Mouse (Mus musculus) adrenal gland, postnatal 14 days (tissue): ENCODE measurements around the gene Sox5. TPM values are rescaled to one million over a fixed set of nuclear protein-coding genes. Genes with fewer than 3 reads are reported as not detected.

Experiments used
- DNase-seq: peaks from one replicate; pipeline ENCODE4 v3.0.0; 2021; ENCODE audit warnings: mixed read lengths
- total RNA-seq: library from RNA; stranded (reverse); gene quantifications from 2 replicates; pipeline ENCODE4 v1.2.3, GENCODE M21; 2021

Sox5 gene
- total RNA-seq, 1 experiment from 2014 or later, result 18.5 TPM

DNA sequence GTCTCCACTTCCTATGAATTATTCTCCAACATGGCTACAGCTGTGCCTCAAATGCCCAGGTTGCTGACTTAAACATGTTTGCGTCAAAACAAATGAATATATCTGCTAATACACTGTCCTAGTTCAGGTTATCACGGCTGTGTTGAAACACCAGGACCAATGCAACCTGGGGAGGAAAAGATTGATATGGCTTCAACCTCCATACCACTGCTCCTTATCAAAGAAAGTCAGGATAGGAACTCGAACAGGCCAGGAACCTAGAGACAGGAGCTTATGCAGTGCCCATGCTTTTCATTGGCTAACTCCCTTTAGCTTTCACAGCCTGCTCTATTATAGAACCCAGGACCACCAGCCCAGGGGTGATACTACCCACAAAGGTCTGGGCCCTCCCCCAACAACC lies 606.2 kb downstream of the Sox5 start:
- DNase-seq, result no peak

DNA sequence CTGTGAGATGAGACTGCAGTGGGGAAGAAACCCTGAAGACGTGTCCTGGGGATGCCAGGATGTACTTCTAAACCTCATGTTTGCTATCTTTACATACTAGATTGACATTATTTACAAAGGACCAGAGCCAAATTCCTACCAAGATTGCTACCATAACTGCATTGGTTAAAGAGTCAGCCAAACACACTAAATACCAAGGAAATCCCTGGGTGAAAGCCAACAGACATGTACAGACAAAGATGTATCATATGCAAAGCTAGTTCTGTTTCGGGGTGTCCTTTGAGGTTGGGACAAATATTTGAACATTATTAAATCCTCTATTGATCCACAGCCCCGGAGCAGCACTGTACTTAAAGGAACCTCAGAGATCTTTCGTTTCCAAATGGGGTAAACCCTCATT lies 611.2 kb downstream of the Sox5 start:
- no peak for DNase-seq

DNA sequence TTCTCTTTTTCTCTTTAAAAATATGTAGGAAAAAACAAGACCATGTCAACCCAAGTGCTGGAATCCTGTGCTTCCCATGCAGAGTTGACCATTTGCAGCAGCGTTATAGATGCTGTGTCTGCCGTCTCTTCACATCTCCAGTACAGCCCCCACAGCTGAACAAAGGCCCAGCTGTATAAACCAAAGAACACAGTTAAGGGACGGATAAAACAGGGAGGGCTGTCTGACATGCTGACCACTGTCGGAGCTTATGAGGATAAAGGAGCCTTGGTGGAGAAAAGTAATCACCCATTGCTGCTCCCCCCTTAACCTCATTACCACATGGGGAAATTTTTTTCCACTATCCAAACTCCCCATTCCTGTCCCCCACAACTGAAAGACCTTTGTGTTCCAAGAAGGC lies 612.0 kb downstream of the Sox5 start:
- DNase-seq, result no peak

GRCm38 (mm10) chr6:144168696-144169476 lies 612.9 kb downstream of the Sox5 start:
- DNase-seq, result no peak

DNA sequence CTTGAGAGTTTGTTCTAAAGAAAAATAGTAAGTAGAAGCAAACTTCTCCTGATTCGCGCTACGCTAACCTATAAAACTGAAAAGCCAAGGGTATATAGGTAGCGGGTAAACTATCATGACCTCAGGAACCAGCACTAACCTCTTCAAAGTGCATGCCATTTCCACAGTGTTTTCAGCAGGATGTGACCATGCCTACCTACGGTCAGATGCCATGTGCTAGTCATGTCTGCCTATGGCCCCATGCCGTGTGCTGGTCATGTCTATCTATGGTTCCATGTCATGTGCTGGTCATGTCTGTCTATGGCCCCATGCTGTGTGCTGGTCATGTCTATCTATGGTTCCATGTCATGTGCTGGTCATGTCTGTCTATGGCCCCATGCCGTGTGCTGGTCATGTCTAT lies 614.7 kb downstream of the Sox5 start:
- DNase-seq, result no peak

DNA sequence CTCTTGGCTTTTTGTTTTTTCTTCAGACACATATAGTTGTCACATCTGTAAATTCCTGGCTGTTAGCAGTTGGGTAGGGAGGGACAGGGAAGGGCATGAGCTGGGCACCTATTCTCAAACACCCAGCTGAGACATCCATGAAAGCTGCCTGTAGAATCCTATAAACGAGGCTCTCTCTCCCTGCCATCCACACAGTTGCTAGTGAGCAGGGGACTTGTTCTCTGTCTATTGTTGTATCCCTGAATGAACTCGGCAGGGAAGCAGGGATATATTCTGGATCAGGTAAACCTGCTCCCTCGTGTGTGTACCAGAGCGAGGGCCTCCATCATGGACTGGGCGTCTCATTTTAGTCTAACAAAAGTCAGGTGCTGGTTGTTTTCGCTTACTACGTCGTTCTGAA lies 615.1 kb downstream of the Sox5 start:
- DNase-seq, result no peak

DNA sequence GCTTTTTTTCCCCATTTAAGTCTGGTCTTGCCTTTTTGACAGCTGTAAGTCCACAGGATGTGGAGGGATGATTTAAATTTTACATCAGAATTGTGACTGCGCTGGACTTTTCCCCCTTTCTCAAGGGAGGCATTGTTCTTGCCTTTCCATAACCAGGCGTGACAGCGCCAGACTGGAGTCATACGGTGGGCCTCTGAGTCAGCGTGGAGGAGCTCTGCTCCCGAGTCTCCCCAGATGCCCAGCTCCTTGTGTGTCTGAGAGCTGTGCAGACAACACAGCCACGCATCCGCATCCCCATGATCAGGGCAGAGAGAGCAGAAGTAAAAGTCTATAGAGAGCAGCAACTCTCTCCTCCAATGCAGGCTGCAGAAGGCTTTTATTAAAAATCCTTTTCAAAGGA lies 615.7 kb downstream of the Sox5 start:
- peak; percentile 18 for DNase-seq

- DNase-seq, result no peak
These were observed 618.3 kb downstream of the Sox5 start for GRCm38 (mm10) chr6:144163501-144163900.

GRCm38 (mm10) chr6:144158637-144159036 lies 623.1 kb downstream of the Sox5 start:
- no peak for DNase-seq

DNA sequence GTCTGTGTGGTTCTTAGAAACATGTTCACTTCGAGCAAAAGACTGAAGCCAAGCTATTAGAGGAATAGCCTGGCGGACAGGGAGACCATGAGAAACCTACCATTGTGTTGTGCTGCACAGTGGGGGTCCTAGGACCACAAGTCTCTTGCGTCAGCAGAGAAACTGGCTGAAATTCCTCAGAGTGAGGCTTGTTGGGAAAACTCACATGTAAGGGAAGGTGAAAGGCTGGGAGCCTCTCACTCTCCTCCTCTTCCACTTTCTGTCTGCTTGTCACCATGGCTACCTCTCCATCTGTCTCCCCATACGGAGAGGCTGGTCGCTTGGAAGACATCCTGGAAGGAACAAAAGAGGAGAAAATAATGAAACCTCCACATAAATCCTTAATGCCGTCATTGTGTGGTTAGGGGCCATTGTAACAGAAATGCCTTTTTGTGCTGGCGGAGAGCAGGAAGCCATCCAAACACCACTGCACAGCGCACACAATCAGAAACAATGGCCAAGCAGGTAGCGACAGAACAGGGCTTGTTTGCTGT lies 626.8 kb downstream of the Sox5 start:
- DNase-seq, result no peak

DNA sequence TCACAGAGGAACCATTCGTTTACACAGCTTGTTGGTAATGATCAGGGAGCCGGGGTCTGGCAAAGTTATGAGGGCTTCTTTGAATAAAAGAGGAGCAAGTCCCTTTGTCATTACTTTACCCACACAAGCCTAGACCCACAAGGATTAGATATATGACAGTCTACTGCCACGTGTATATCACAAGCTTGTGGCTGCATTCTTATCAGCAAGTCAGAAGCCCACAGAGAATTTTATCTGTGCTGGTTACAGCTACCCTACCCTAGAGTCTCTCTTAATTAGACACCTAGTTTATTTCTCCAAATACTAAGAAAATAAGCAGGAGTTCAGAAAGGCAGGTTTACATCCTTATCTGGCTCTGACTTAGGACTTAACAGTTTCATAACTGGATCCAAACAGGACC lies 629.8 kb downstream of the Sox5 start:
- no peak for DNase-seq

DNA sequence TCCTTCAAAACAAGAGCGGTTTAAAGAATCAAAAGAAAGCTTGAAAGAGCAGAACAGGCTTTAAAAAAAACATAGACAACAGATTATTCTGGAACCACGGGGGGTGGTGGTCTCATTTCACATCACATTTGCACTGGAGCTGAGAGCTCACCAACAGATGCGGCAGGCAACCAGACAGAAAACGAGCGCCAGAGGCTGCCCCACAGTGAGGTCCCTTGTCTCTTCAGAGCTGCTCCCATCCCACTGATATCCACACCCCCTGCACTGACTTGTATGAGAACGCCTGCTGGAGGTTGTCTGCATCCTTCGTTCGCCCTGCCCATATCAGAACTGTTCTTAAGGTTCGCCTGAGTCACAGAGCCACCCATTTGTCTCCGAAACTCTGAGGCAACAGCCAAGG lies 630.7 kb downstream of the Sox5 start:
- DNase-seq, result no peak

DNA sequence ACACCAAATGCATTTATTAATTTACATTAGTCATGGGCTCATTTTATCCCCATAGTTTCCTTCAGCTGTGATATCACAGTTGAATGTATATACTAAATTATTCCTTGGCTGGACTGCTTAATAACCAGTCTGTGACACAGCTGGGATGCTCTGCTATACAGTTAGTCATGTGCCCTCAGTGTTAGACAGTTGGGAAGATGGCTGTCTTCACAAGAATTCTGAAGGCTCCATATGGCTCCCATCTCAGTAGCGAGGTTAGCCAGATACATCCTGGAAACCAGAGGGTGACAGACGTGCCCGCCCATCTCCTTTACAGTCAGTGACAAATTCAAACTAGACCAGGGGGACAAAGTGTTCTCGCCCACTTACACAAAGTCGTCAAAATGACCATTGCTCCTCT lies 644.4 kb downstream of the Sox5 start:
- no peak for DNase-seq

DNA sequence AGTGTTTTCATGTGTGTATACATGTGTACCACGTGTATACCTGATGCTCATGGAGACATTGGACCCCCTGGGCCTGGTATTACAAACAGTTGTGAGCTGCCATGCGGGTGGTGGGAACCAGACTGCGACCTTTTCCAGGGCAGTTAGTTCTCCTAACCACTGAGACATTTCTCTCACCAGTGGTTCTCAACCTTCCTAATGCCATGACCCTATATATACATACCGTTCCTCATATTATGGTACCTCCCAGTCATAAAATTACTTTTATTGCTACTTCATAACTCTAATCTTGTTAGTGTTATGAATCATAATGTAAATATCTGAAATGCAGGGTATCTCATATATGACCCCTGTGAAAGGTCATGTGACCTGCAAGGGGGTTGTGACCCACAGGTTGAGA lies 644.9 kb downstream of the Sox5 start:
- DNase-seq, result no peak

- DNase-seq, result no peak
These were observed 651.9 kb downstream of the Sox5 start for GRCm38 (mm10) chr6:144129927-144130326.

DNA sequence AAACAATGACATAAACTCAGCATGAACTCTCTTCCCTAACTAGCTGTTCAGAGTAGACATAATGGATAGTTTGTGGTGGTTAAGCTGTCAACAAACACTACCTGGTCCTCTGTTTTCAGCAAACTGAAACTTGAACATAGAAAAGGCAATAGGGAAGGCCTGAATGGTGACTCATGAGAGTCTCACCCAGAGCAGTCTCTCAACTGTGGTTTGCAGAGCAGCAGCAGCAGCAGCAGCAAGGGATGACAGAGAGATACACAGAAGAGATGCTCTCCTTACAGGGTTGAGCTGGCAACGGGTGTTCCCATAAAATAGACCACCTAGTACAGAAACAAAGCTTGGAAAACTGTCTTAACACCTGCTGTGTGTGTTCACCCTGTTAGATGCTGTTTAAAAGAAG lies 661.8 kb downstream of the Sox5 start:
- no peak for DNase-seq

- no peak for DNase-seq
These were observed 665.1 kb downstream of the Sox5 start for GRCm38 (mm10) chr6:144116646-144117045.

DNA sequence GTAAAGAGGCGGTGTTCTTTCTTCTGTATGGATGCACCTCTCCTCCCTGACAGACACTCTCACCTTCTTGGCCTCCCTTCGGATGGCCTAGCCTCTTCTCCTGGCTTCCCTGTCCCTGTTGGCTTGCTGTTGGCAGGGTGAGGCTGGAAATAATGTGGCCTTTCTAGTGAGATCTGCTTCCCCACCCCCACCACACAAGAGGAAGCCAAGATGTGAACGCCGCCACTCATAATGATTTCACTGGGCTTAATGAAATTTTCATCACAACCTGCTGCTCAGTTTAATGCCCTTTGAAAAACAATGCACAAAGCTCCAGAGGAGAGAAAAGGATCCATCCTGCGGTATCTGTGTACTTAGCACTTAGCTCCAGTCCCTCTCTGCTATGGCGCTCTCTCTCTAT lies 670.2 kb downstream of the Sox5 start:
- DNase-seq, result no peak

DNA sequence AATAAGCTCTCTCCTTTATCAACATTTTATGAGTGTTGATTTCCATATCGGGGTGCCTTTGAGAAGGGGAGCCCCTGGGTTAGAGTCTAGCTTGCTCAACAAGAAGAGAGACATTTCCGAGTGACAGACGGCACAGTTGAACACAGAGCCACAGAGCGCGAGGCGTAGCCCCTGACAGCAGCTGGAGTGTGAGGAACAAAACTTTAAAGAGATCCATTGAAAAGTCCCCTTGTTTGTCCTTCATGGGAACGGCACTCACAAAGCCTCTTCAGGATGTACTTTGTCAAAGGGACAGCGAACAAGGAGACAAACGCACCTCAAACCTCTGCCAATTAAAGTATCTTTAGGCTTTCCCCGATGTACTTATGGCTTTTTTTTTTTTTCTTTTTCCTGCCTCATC lies 674.9 kb downstream of the Sox5 start:
- DNase-seq, result no peak

DNA sequence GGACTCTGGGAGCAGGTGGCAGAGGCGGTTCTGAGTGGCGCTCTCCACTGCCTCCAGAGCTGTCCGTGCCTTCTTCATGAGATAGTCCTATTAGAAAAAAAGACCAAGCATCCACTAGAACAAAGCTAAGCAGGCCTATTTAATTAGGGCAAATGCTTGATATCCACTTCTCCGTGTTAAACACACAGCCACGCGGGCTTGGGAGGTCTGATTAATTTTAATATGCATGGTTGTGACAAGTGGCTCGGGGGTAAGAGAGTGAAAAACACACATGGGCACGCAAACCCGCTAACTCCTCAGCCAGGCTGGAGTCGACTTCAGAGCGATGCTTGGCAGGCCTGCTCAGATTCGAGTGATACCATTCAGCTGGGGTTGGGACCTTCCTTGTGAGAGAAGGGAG lies 676.1 kb downstream of the Sox5 start:
- DNase-seq, result no peak

DNA sequence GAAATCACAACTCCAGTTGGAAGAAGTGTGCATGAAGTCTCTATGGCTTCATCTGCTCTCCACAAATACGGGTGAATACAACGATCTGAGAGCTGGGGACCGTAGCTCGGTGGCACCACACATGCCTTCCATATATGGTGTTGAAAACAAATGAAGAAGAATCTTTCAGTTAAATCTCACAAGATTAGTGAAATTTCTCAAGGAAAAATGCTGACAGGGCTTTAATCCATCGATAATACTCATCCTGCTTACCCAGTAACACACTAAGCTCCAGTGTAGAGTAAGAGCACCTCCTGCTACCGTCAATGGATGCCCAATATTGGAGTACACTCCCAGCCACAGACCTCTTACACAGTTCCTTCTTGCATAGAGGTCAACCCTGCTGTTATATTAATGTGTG lies 678.2 kb downstream of the Sox5 start:
- DNase-seq, result no peak

DNA sequence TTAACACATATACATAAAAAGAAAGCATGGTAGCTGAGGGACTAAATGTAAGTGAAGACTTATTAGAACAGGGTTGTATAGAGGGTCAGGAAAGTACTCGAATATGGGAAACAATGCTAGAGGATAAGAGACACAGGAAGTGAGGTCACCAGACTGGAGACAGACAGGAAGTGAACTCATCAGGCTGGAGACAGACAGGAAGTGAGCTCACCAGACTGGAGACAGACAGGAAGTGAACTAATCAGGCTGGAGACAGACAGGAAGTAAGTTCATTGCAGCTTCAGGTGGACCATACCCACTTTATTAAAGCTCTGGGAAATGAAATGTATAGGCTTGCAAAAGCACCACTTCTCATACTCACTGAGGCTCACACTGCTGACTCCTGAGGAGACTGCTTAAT lies 680.9 kb downstream of the Sox5 start:
- no peak for DNase-seq

- no peak for DNase-seq
These were observed 683.7 kb downstream of the Sox5 start for GRCm38 (mm10) chr6:144098119-144098518.

DNA sequence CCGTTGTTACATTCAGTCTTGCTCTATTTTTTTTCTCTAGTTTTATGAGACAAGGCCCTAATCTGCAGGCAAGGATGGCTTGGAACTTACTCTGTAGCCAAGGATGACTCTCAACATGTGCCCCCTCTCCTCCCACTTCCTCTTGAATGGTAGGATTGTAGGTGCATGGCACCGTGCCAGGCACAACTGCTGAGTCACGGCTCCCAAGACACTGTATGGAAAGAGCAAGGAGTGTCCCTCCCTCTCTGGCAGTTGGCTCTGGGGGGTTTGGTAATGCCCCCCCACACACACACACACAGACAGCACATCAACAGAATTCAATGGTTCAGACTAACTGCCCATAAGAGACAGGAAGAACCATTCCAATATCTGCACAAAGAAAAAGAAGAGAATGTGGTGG lies 693.5 kb downstream of the Sox5 start:
- no peak for DNase-seq
